Mouse (Mus musculus) layer of hippocampus, postnatal 36 days (tissue): ENCODE results near the gene Nr1d1. TPM values are rescaled to one million over a fixed set of nuclear protein-coding genes. Genes with fewer than 3 reads are reported as not detected.

Experiments
- DNase-seq, 2 experiments: peaks; one replicate each; pipeline ENCODE4 v3.0.0; 2022
- total RNA-seq, 2 experiments: library from RNA; stranded (reverse); gene quantifications; 2 replicates each; pipeline ENCODE4 v1.2.3; 2021

Nr1d1 gene
- total RNA-seq, 2 experiments from 2014 or later: 59.1 to 78.4 TPM

DNA sequence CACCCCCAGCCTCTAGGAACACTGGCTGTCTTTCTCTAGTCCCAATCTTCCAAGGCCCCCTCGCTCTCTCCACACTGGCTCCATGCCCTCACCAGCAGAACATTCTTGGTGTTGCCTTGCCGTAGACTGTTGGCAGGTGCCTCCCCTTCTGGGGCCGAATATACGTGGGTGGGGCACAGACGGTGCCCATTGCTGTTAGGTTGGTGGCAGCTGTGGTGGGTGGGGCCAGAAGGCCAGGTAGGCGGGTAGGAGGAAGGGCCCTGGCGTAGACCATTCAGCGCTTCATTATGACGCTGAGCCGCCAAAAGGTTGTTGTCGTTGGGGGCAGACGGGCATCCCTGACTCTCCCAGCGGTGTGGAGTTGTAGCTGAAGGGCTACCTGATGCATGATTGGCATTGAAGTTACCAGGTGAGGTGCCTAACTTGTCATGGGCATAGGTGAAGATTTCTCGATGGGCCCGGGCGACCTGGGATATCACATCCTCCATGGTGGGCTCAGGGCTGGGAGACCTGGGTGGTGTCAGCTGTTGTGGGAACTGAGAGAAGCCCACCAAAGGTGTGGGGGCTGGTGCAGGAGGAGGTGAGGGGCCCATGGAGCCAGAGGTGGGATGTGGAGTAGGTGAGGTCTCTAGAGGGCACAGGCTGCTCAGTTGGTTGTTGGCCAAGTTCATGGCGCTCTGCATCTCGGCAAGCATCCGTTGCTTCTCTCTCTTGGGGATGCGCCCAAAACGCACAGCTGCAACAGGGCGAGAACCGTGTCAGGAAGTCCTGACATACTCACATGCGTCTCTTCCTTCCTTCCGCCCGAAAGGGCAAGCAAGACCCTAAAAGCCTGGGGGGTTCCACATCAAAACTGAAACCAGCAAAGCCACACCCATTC is 4.8 kb downstream of the Nr1d1 start:
- peak; percentile 27 to 76 for DNase-seq

DNA sequence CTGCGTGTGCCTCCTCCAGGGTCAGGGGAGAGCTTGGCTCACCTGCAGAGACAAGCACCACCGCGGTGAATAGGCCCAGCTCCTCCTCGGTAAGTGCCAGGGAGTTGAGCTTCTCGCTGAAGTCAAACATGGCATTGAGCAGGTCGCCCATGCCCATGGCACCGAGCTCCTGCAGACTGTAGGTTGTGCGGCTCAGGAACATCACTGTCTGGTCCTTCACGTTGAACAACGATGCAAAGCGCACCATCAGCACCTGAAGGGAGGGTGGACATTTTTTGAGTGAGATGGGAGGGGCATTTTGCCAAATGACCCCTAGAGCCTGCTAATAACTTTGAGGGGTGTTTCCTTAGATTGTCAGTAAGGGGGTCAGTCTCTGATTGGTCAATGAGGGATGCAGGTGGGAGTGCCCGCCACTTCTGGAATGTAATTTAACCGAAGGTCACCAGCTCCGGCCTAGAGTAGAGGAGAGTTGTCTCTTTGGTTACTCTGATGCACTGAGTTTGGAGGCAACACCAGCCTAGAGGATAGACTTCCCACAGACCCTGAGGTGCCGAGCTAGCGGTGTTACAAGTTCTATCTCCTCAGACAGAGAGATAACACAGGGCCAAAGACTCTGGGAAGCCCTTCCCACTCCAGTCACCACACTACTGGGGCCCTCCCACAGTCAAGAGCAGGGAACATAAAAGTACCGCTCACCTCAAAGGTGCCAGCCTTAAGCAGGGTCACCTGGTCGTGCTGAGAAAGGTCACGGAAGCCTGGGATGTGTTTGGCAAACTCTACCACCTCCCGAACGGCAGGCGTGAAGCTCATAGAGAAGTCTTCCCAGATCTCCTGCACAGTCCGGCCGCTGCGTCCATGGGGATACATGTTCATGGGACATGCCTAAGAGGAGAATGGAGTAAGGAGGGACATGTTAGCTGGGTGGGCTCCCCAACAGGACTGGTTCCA is 5.9 kb downstream of the Nr1d1 start:
- no peak for DNase-seq

DNA sequence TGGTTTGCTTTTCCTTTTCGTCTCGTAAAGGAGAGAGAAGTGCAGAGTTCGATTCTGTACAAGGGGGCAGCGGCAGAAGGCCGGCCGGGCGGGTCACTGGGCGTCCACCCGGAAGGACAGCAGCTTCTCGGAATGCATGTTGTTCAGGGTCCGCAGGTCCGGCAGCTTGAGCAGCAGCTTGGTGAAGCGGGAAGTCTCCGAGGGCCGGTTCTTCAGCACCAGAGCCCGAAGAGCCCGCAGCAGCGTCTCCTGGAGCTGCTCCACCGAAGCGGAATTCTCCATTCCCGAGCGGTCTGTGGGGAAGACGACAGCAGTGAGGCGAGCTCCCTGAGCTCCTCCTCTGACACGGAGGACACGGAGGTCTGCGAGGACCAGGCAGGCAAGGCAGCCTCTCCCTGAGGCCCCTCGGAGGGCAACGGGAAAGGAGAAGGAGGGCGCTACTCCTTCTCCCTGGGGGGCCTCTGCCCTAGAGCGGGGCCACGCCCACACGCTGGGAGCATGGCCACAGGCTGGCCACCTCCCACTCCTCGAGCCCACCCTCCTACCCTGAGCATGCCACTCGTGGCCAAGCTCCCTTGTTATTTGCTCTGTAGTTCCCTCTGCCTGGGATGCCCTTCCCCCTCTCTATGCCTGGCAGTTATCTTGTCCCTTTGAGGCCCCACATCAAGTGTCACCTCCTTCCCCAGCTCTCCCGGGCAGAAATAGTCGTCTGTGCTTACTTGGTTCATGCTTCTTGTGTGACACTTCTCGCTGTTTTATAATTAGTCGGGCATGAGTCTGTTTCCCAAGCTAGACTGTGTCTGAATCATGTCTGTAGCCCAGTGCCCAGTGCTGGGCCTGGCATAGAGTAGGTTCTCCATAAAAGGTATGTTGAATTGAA is 6.8 kb downstream of the Nr1d1 start:
- no peak for DNase-seq

DNA sequence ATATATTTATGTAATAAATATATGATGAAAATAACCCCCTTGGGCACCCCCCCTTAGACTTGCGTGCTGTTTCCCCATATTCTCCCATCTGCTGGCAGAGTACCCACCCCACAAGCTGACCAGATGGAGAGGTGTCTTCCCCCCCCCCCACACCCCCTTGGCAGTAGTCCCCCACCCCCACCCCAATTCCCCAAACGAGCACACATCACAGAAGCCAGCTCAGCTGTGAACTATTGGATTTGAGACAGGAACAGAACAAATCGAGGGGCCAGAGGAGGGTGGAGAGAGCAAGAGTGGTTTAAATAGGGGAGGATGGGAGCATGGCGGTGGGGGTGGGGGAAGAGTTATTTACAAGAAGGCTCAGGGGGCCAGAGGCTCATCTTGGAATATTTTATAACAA is 7.4 kb downstream of the Nr1d1 start:
- no peak for DNase-seq

DNA sequence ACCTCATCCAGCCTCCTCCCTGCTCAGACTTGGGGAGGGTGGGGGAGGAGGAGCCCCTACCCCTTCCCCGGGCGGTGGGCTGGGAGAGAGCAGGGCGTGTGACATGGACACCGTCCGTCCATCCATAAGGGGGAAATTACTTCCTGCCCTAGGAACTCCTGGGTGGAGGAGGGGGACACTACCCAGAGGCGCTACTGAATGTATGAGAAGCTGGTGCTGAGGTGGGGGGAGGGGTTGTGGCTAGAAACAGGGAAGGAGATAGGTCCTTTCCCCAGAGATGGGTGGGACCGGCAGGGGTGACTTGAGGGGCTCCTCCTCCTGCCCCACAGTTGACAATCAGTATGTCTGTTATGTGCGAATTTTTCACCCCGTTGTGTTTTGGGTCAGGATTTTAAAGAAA is 7.9 kb downstream of the Nr1d1 start:
- DNase-seq: no peak

DNA sequence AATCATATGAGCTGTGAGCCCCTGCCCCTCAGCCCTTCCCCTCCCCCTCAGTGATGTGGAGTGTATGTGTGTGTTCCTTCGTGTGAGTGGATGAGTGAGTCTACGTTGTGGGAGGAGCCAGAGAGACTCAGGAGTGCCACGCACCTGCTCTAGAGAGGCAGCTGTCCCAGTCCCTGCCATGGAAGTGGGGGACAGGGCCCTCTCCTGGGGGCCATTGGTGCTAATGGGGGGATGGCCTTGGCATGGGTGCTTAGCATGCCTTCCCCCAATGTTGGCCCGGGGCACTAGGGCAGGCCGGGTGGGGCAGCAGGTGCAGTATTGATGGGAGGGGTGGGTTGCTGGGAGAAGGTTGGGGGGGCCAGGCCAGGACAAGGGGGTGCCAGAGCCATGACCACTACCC is 8.3 kb downstream of the Nr1d1 start:
- no peak for DNase-seq

DNA sequence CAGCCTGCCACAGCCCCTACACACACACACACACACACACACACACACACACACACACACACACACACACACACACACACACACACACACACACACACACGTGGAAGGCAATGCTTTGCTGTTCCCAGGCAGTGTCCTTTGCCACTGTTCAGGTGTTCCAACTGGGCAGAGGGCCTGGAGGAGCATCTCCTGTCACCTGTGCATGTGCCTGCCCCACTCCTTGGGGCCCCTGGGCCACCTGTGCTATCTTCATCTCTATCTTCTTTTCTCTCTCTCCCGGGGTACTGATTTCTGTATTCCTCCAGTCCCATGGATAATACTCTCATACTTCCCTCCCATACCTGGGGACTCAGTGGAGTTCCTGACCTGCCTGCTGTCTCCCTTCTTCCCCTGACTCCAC is 8.8 kb downstream of the Nr1d1 start:
- DNase-seq: no peak

DNA sequence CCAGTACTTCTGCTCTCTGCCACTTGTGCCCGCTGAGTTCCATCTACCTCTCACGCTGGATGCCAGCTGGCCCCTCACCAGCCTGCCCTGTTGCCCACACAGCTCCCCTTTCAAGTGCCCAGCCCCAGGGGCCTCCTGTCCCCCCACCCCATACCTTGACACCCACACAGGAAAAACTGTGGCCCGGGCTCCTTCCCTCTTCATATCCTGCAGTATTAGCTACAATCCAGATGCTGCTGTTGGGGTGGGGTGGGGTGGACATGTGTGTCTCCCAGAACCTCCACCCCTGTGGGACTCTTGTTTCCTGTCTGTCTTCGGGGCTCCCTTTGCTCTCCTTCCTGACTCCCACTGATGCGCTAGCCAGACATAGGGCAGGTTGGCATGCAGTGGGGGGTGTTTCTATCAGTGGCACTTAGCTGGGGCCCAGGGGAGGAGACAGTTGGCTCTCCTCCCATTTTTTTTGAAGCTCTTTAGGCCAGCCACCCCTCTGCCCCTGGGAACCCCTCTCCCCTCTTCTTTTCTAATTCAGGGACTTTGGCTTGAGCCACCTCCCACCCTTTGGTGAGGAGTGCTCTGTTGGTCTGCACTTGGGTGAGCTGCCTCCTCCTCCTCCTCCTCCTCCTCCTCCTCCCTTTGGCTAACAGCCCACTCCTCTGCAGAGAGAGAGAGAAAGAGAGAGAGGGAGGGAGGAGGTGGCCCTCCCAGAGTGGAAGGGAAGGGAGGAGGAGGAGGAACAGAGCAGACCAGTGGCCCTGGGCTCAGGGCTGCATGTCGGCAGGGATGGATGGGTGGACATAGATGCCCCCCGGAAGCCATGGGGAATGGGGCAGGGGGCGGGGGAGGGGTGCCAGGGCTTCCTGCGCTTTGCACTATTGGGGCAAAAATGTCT is 9.5 kb downstream of the Nr1d1 start:
- DNase-seq: no peak

DNA sequence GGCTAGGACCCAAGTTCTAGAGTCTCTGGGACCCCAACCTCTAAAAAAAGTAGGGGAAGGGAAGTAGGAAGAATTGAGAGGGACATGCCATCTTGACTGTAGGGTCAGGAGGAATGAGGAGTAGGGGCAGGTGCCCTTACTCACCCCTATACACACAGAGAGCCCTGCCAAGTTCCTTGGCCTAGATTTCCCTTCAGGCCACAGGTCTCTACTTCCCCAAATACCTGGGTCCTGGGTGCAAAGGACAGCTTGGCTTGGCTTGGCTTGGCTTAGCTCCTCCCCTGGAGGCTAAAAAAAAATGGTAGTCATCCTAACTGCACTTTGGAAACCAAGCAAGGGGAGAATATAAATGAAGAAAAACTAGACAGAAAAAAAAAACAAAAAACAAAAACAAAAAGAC is 10.4 kb downstream of the Nr1d1 start:
- no peak for DNase-seq

DNA sequence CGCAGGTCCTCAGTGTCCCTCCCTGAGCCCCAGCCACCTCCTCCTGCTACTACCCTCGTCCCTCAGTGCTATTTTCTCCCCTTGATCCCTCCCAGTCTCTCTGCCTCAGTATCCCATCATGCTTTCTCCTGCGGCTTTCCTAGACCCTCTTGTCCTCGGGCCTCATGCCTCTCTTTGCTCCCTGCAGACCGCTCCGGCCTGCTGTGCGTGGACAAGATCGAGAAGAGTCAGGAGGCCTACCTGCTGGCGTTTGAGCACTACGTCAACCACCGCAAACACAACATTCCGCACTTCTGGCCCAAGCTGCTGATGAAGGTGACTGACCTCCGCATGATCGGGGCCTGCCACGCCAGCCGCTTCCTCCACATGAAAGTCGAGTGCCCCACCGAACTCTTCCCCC is 11.0 kb downstream of the Nr1d1 start:
- DNase-seq: no peak

DNA sequence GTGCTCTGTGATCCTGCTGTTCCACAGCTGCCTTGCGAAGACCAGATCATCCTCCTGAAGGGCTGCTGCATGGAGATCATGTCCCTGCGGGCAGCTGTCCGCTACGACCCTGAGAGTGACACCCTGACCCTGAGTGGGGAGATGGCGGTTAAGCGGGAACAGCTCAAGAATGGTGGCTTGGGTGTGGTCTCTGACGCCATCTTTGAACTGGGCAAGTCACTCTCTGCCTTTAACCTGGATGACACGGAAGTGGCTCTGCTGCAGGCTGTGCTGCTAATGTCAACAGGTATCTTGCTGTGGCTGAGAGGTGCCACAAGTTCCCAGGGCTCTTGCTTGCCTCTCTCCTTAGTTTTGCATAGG is 11.7 kb downstream of the Nr1d1 start:
- no peak for DNase-seq

DNA sequence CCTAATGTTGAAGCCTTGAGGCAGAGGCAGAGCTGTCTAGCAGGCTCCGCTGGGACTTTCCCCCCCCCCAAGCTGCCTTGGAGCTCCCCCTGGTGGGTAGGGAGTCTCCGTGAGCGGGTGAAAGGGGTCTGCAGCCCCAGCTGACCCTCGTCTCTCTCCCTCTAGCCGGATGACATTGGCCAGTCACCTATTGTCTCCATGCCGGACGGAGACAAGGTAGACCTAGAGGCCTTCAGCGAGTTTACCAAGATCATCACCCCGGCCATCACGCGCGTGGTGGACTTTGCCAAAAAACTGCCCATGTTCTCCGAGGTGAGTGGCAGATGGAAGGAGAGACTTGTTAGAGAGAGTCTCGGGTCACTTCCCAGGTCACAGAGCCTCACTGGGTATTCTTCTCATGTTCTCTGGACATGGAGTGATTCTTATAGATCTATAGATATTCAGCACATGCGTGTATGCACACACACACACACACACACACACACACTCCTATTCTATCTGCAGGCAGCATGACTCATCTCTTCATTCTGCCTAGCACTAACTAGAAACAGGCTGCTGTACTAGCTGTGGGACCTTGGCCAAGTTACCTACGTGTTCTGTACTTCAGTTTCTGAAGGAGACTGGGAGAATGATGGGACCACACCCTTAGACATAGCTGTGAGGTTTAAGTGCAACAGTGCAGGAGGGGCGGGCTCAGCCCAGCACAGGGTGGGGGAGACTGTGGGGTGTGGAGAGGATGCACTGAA is 12.2 kb downstream of the Nr1d1 start:
- peak in 1 of 2 experiments; percentile 24 for DNase-seq

DNA sequence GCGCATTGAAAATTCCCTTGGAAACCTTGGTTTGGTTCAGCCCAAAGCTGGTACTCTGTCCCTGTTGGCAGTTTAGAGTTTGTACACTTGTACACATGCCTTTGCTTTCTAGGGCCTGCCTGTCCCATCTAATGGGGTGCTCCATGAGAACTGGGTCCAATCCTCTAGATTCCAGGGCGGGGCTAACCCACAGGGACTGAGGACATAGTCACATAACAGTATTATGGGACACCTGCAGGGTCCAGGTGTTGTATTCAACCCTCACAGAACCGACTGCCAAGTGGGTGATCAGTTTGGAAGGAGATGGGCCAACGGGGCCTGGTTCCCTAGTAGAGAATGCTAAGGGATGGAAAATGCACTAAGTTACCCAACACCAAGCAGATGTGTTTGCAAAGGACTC is 13.2 kb downstream of the Nr1d1 start:
- no peak for DNase-seq

DNA sequence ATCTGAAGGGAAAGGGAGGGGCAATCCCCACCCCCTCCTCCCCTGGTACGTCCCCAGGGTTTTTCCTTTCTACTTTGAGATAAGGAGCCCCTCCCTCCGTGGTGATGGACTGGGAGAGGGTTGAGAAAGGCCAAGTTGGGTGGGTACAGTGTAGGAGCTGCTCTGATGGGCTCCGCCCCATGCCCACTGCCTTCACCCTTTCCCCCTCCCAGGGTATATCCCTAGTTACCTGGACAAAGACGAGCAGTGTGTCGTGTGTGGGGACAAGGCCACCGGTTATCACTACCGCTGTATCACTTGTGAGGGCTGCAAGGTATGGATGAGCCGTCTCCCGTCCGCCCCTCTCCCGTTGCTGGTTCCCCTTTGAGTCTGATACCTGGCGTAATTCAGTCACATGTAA is 18.4 kb downstream of the Nr1d1 start:
- DNase-seq: no peak

DNA sequence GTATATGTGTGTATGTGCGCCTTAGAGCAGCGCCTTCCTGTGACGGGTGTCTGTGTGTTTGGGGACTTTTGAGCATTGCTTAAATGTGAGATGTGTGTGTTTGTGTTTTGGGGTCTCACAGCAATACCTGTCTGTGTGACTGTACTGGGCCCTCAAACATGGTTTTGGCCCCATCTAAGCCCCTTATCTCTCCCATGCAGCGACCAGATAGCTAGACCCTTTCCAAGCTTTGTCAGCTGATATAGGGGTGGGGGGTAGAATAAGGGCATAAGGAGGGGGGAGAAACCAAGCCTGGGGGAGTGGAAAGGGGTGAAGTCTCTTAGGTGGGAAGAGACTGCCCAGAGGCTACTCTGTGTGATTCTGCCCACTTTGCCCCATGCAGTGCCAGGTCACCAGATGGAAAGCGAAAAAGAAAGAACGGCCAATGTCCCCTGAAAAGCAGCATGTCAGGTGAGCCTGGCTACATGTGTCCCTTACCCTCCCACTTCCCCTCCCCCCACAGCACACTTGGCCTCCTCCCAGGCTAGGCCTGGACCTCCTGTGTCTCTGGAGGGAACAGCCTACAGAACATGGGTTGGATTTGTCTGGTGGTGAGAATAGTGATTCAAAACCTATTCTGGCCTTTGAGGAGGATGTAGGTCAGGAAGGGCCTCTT is 19.3 kb downstream of the Nr1d1 start:
- DNase-seq: no peak

DNA sequence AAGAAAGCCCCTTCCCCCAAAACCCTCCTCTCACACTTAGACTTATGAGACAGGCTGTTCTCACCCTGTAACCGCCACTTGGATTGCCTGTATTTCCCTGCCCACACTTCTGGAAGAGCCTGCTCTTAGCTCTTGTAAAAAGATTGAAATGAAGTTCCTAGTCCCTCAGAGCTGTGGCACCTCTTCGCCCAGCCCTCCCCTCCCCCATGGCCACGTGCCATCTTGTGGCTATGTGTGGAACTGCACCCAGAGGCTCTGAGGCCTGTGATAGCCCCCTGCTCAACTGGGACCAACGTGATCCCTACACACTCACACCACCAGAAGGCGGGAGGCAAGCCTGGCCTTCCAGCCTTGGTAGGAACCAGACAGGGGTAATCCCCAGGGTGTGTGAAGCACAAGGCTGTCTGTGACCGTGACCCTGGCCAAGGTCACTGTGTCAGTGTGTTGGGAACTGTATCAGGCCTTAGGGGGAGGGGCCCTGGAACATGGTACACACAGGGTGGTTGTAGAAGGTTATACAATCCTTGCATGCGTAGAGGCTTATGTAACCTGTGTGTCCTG is 20.4 kb downstream of the Nr1d1 start:
- peak in 1 of 2 experiments; percentile 12 for DNase-seq

DNA sequence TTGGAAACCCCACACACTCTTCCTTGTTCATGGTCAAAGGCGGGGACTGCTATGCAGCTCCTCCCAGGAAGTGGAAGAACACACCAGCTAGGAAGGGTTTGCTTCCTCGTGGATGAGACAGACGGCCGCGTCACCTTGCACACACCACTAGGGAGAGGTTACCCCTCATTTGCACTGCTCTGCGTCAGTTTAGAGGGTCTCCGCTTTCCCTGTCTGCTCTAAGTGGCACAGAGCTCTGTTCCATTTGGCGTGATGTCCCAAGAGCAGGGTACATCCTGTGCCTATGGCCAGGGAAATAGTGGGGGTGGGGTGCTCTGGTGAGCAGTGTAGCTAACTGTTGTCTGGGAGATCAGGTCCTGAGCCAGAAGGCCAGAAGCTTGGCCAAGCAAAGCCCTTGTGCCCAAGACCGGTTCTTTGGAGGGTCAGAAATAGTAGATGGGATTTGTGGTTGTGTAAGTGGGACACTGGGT is 20.9 kb downstream of the Nr1d1 start:
- no peak for DNase-seq

DNA sequence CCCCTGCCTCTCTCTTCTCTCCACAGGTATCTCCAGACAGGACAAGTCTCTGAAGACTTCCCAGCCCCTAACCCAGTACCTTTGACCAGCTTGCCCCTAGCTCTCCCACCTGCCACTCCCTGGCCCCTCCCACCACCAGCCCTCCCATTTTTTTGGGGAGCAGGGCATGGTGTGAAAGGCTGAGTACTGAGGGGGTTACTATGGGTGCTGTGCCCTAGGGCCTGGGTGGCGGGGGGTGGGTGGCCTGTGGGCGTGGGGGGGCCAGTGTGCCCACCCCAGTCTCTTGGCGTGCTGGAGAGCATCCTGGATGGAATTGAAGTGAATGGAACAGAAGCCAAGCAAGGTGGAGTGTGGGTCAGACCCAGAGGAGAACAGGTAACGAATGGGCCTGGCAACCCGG is 21.9 kb downstream of the Nr1d1 start:
- no peak for DNase-seq

DNA sequence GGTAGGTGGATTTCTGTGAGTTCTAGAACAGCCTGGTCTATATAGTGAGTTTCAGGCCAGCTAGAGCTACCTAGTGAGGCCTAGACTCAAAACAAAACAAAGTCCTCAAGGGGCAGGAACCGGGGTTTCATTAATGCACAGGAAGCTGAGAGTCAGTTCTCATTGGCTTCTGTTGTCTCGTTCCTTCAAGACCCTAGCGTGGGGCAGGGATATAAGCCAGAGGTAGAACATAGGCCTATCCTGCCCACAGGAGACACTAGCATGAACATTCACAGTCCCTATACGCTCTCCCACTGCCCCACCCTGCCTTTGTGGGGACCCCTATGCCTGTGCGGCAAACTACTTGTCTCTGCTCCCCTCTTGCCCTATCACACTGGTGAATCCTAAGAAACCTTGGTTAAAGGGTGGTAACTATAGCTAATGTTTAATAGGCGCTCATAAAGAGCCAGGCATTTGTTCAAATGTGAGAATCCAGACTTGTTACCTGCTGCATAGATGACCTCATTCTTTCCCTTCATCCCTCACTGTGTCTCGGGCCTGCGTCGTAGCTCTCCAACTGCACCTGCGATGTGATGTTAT is 22.5 kb downstream of the Nr1d1 start:
- DNase-seq: no peak
